Mouse (Mus musculus) neural tube, embryonic 12.5 days (tissue): ENCODE data around the gene Phf21a. TPM values are rescaled to one million over a fixed set of nuclear protein-coding genes. Genes with fewer than 3 reads are reported as not detected.

Source experiments
- ATAC-seq: fragments of 200-750 bp; cut with Nextera tagmentation; 2 replicates; pipeline ENCODE4 v1.8.0; 2017; ENCODE audit warnings: low read depth, mild to moderate bottlenecking, moderate TSS enrichment, moderate library complexity; ENCODE audit not compliant: low FRiP score
- H3K27ac ChIP-seq: fragments of 300-500 bp; sonication (generic); 2 replicates; pipeline ENCODE4 v1.5.1; 2016
- H3K27me3 ChIP-seq: fragments of 300-500 bp; sonication (generic); replicated peaks from 2 replicates; pipeline ENCODE4 v1.6.1; 2016; ENCODE audit warnings: mild to moderate bottlenecking
- H3K36me3 ChIP-seq: fragments of 300-500 bp; sonication (generic); 2 replicates; pipeline ENCODE4 v1.6.1; 2016; ENCODE audit warnings: mild to moderate bottlenecking
- H3K4me1 ChIP-seq: fragments of 300-500 bp; sonication (generic); 2 replicates; pipeline ENCODE4 v1.6.1; 2016
- H3K4me2 ChIP-seq: fragments of 300-500 bp; sonication (generic); replicated peaks from 2 replicates; pipeline ENCODE4 v1.6.1; 2016; ENCODE audit warnings: mild to moderate bottlenecking
- H3K4me3 ChIP-seq: fragments of 300-500 bp; sonication (generic); 2 replicates; pipeline ENCODE4 v1.5.1; 2016
- H3K9ac ChIP-seq: fragments of 300-500 bp; sonication (generic); 2 replicates; pipeline ENCODE4 v1.6.1; 2016; ENCODE audit warnings: mild to moderate bottlenecking
- H3K9me3 ChIP-seq: fragments of 300-500 bp; sonication (generic); 2 replicates; pipeline ENCODE4 v1.6.1; 2016; ENCODE audit warnings: mild to moderate bottlenecking
- WGBS: fragments of 180-500 bp; shearing (Covaris S2); methylation state at CpG from one replicate; pipeline ENCODE4 v1.1.7; 2016; 5-methylcytosine and 5-hydroxymethylcytosine counted together
- polyA plus RNA-seq: library from polyadenylated mRNA; unstranded; fragments of >200 nt; fragmentation: Nextera tagmentation; extraction: Ambion mirVana; gene quantifications from 2 replicates; pipeline ENCODE4 v1.2.1, GENCODE M21; 2016

Gene Phf21a
- polyA plus RNA-seq, 1 experiment from 2014 or later = 38.4 TPM

GRCm38 (mm10) chr2:92210409-92210808, 117.5 kb downstream of the Phf21a start:
- H3K4me1 ChIP-seq = 0 out of 2 replicates have a peak, but pooled peaks cover 6% of the 10 kb centered on the region
- H3K27me3 ChIP-seq = no peaks in the 10 kb centered on the region
- WGBS = 92% methylated on average over 1 of the region's 1 CpGs

GRCm38 (mm10) chr2:92221431-92221830, 128.5 kb downstream of the Phf21a start:
- no peak overlapping the region for H3K9ac ChIP-seq
- no peak overlapping the region for H3K4me3 ChIP-seq
- no peak overlapping the region for H3K27ac ChIP-seq
- H3K27me3 ChIP-seq = no peaks in the 10 kb centered on the region
- H3K9me3 ChIP-seq = no peaks in the 10 kb centered on the region
- no peaks in the 10 kb centered on the region for H3K4me1 ChIP-seq
- peaks cover 28% of the 10 kb centered on the region for H3K36me3 ChIP-seq
- 94% methylated on average over 6 of the region's 6 CpGs for WGBS
- no peak overlapping the region for H3K4me2 ChIP-seq
- no peak for ATAC-seq

More at GRCm38 (mm10) chr2:92210409-92210808, 117.5 kb downstream of the Phf21a start:
- no peaks in the 10 kb centered on the region for H3K9me3 ChIP-seq
- no peak overlapping the region for H3K4me3 ChIP-seq
- no peak overlapping the region for H3K4me2 ChIP-seq
- no peak for ATAC-seq
- H3K27ac ChIP-seq = no peak overlapping the region
- H3K36me3 ChIP-seq = peaks cover 7% of the 10 kb centered on the region
- no peak overlapping the region for H3K9ac ChIP-seq

GRCm38 (mm10) chr2:92225592-92225991, 132.7 kb downstream of the Phf21a start:
- Histone ChIP-seq H3K4me1 (no peaks in the 10 kb centered on the region), H3K27me3 (no peaks in the 10 kb centered on the region), H3K9ac (no peak overlapping the region), H3K36me3 (peaks cover 25% of the 10 kb centered on the region), H3K4me2 (no peak overlapping the region), H3K9me3 (no peaks in the 10 kb centered on the region), H3K27ac (no peak overlapping the region), H3K4me3 (no peak overlapping the region)
- ATAC-seq = no peak
- 66% methylated on average over 1 of the region's 1 CpGs for WGBS

GRCm38 (mm10) chr2:92229973-92230372, 137.1 kb downstream of the Phf21a start:
- WGBS = 94% methylated on average over 9 of the region's 9 CpGs
- no peak for ATAC-seq

GRCm38 (mm10) chr2:92231706-92232105, 138.8 kb downstream of the Phf21a start:
- H3K9ac ChIP-seq = no peak overlapping the region
- ATAC-seq = no peak
- H3K9me3 ChIP-seq = no peaks in the 10 kb centered on the region
- H3K27ac ChIP-seq = no peak overlapping the region
- H3K4me2 ChIP-seq = no peak overlapping the region
- H3K27me3 ChIP-seq = no peaks in the 10 kb centered on the region
- no peaks in the 10 kb centered on the region for H3K4me1 ChIP-seq
- peaks cover 49% of the 10 kb centered on the region for H3K36me3 ChIP-seq
- no peak overlapping the region for H3K4me3 ChIP-seq

More at GRCm38 (mm10) chr2:92229973-92230372, 137.1 kb downstream of the Phf21a start:
- Histone ChIP-seq H3K27ac (no peak overlapping the region), H3K9me3 (no peaks in the 10 kb centered on the region), H3K27me3 (no peaks in the 10 kb centered on the region), H3K36me3 (peaks cover 39% of the 10 kb centered on the region), H3K9ac (no peak overlapping the region), H3K4me2 (no peak overlapping the region), H3K4me1 (no peaks in the 10 kb centered on the region), H3K4me3 (no peak overlapping the region)

GRCm38 (mm10) chr2:92234768-92235332, 141.9 kb downstream of the Phf21a start:
- no peak overlapping the region for H3K27ac ChIP-seq
- H3K4me1 ChIP-seq = no peaks in the 10 kb centered on the region
- no peak overlapping the region for H3K4me3 ChIP-seq
- no peak overlapping the region for H3K9ac ChIP-seq
- H3K27me3 ChIP-seq = no peaks in the 10 kb centered on the region
- H3K36me3 ChIP-seq = peaks cover 48% of the 10 kb centered on the region
- H3K4me2 ChIP-seq = no peak overlapping the region
- no peak for ATAC-seq
- WGBS = 91% methylated on average over 5 of the region's 5 CpGs
- no peaks in the 10 kb centered on the region for H3K9me3 ChIP-seq

GRCm38 (mm10) chr2:92240299-92240698, 147.4 kb downstream of the Phf21a start:
- WGBS = 95% methylated on average over 2 of the region's 2 CpGs
- Histone ChIP-seq H3K27ac (no peak overlapping the region), H3K9me3 (no peaks in the 10 kb centered on the region), H3K36me3 (peaks cover 22% of the 10 kb centered on the region), H3K9ac (no peak overlapping the region), H3K4me2 (no peak overlapping the region), H3K4me1 (no peaks in the 10 kb centered on the region), H3K27me3 (no peaks in the 10 kb centered on the region), H3K4me3 (no peak overlapping the region)
- ATAC-seq = no peak

- no peaks in the 10 kb centered on the region for H3K9me3 ChIP-seq
- peaks cover 18% of the 10 kb centered on the region for H3K36me3 ChIP-seq
- no peak overlapping the region for H3K9ac ChIP-seq
- H3K4me3 ChIP-seq = no peak overlapping the region
- no peaks in the 10 kb centered on the region for H3K27me3 ChIP-seq
- H3K27ac ChIP-seq = no peak overlapping the region
- H3K4me1 ChIP-seq = no peaks in the 10 kb centered on the region
- no peak overlapping the region for H3K4me2 ChIP-seq
- WGBS = 94% methylated on average over 2 of the region's 2 CpGs
- no peak for ATAC-seq
Measured at GRCm38 (mm10) chr2:92240816-92241215, 147.9 kb downstream of the Phf21a start.

GRCm38 (mm10) chr2:92241317-92241716, 148.4 kb downstream of the Phf21a start:
- H3K27me3 ChIP-seq = no peaks in the 10 kb centered on the region
- H3K9me3 ChIP-seq = no peaks in the 10 kb centered on the region
- WGBS = 92% methylated on average over 3 of the region's 3 CpGs
- H3K36me3 ChIP-seq = peaks cover 13% of the 10 kb centered on the region
- no peak overlapping the region for H3K4me3 ChIP-seq
- H3K4me2 ChIP-seq = no peak overlapping the region
- no peaks in the 10 kb centered on the region for H3K4me1 ChIP-seq
- no peak overlapping the region for H3K27ac ChIP-seq
- H3K9ac ChIP-seq = no peak overlapping the region
- no peak for ATAC-seq

- no peaks in the 10 kb centered on the region for H3K4me1 ChIP-seq
- H3K27ac ChIP-seq = no peak overlapping the region
- no peaks in the 10 kb centered on the region for H3K9me3 ChIP-seq
- ATAC-seq = no peak
- H3K27me3 ChIP-seq = no peaks in the 10 kb centered on the region
- WGBS = 91% methylated on average over 1 of the region's 1 CpGs
- H3K4me3 ChIP-seq = no peak overlapping the region
- peaks cover 15% of the 10 kb centered on the region for H3K36me3 ChIP-seq
- no peak overlapping the region for H3K9ac ChIP-seq
- no peak overlapping the region for H3K4me2 ChIP-seq
Measured at GRCm38 (mm10) chr2:92246112-92246511, 153.2 kb downstream of the Phf21a start.

- Histone ChIP-seq H3K27ac (no peak overlapping the region), H3K4me2 (no peak overlapping the region), H3K4me1 (no peaks in the 10 kb centered on the region), H3K9me3 (no peaks in the 10 kb centered on the region), H3K4me3 (no peak overlapping the region), H3K27me3 (no peaks in the 10 kb centered on the region), H3K36me3 (peaks cover 14% of the 10 kb centered on the region), H3K9ac (no peak overlapping the region)
- 96% methylated on average over 2 of the region's 2 CpGs for WGBS
- ATAC-seq = no peak
Measured at GRCm38 (mm10) chr2:92247711-92248110, 154.8 kb downstream of the Phf21a start.

- Histone ChIP-seq H3K4me2 (no peak overlapping the region), H3K27me3 (no peaks in the 10 kb centered on the region), H3K4me1 (no peaks in the 10 kb centered on the region), H3K9me3 (no peaks in the 10 kb centered on the region), H3K27ac (no peak overlapping the region), H3K36me3 (peaks cover 11% of the 10 kb centered on the region), H3K4me3 (no peak overlapping the region), H3K9ac (no peak overlapping the region)
- 91% methylated on average over 2 of the region's 2 CpGs for WGBS
- no peak for ATAC-seq
Measured at GRCm38 (mm10) chr2:92250472-92250871, 157.6 kb downstream of the Phf21a start.

- 91% methylated on average over 5 of the region's 5 CpGs for WGBS
- H3K4me2 ChIP-seq = no peak overlapping the region
- H3K36me3 ChIP-seq = peaks cover 12% of the 10 kb centered on the region
- ATAC-seq = no peak
- H3K4me1 ChIP-seq = no peaks in the 10 kb centered on the region
- no peaks in the 10 kb centered on the region for H3K9me3 ChIP-seq
- H3K4me3 ChIP-seq = no peak overlapping the region
- no peak overlapping the region for H3K27ac ChIP-seq
- H3K27me3 ChIP-seq = no peaks in the 10 kb centered on the region
- no peak overlapping the region for H3K9ac ChIP-seq
Measured at GRCm38 (mm10) chr2:92253777-92254176, 160.9 kb downstream of the Phf21a start.
